Mouse (Mus musculus) urinary bladder, postnatal 4 days (tissue): ENCODE measurements around the gene B4galnt2.
"Not testable (repeated sequence)": the region's sequence is repeated elsewhere in the genome, so short reads cannot be mapped to it uniquely, and the experiment has no call there.

ENCODE experiments used
- DNase-seq, 2 experiments: peaks; one replicate each; pipeline ENCODE4 v3.0.0; 2021 to 2022; ENCODE audit warnings: low spot score in 2 of 2

Gene B4galnt2

DNA sequence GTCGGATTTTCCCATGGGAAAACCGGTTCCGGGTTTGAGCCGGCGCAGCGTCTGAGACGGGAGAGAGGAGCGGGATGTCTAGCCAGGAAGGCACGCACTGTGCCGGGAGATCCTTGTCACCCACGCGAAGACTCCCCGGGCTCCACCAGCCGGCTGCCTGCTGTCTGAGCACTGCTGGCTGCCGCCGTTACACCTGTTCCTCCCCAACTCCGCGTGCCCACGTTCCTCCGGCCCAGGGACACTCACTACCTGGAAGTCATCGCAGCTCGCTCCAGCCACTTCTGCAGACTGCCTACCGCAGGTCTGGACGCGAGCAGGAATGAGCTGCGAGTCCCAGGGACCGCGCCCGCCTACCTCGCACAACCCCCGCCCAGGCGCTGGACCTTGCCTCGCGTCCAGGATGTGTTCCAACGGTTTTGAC, at the start of gene B4galnt2:
Gene B4galnt2 (minus strand): TSS at position 321 of the 421 bp plus-strand sequence.
- DNase-seq = no peak

DNA sequence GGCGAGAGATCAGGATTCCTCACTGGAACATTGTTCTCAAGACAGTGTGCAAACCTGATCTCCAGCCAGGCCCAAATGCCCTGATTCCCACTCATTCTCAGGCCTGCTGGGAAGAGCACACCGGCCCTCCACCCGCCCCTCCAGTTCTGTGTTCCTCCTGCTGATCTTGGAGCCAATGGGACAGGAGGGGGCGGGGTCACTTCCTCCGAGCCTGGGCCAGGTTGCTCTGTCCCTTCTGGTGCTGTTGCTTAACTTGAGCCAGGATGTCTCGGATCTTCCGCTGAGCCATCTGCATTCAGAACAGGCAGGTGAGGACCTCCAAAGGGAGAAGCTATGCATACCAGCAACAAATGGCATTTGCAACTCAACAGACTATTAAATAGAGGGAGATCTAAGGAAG, 48.6 kb upstream of the B4galnt2 start:
- no peak for DNase-seq

DNA sequence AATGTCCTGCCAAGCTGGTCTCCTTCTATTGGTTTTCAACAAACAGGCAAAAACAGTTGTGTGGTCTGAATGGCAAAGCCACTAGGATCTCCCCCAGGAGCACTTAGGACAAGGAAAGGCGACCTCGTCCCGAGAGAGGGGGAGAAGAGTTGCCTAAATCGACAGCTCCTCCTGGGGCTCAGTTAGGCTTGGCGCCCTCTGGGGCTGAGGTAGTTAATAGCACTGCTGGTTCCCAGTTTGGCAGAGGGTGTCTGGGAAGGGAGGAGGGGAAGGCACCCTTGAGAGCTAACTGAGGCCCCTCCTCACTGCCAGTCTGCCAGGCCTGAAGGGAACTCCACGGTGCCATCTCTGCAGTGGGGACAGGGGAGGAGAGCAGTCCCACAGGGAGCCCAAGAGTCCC, 44.5 kb upstream of the B4galnt2 start:
- DNase-seq = no peak

DNA sequence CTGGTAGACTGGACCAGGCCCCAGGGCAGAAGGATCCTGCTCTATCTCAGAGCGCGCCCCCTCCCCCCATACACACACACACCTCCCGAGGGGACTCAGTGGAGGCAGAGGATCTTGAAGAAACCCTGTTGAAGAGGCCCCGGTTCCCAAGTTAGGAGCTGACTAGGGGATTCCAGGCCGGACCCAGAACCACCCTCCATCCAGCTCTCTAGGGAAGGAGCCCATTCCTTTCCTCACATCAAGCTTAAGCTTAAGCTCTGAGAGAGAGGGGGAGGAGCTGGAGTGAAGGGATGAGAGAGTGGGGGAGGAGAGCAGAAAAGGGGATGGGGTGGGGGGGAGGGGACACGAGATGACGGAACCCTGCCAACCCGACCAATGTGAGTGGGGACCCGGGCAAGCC, 43.6 kb upstream of the B4galnt2 start:
- DNase-seq = no peak

DNA sequence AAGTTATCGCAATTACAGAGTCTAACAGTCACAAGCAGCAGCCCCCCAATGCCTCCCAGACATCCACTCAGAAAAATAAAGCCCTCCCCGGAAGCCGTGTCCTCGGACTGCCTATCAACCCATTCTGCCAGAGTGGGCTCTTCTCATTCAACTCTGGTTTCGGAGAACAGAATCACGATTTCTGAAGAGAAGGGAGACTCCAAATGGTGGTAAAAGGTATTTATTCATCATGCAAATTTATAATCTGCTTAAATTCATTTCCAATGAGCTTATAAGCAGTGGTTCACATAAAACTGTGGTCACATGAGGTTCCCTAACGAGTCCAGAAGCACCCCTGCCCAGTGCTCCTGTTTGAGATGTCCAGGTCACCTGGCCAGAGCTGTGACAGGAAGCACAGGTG, 42.7 kb upstream of the B4galnt2 start:
- DNase-seq = no peak

DNA sequence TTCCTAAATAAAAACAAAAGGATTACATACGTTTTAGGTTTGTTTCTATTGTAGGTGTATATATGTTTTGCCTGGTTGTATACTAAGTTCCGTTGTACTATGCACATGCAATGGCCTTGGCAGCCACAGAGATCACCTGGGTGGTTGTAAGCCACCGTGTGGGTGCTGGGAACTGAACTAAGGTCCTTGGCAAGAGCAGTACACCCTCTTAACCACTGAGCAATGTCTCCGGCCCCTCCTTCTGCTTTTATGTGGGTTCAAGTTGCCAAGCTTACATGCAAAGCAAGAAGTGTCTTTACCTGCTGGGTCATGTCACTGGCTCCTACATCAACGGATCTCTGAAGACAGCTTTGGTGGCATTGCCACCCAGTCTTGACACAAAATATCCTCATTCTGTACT, 38.6 kb upstream of the B4galnt2 start:
- DNase-seq = no peak

DNA sequence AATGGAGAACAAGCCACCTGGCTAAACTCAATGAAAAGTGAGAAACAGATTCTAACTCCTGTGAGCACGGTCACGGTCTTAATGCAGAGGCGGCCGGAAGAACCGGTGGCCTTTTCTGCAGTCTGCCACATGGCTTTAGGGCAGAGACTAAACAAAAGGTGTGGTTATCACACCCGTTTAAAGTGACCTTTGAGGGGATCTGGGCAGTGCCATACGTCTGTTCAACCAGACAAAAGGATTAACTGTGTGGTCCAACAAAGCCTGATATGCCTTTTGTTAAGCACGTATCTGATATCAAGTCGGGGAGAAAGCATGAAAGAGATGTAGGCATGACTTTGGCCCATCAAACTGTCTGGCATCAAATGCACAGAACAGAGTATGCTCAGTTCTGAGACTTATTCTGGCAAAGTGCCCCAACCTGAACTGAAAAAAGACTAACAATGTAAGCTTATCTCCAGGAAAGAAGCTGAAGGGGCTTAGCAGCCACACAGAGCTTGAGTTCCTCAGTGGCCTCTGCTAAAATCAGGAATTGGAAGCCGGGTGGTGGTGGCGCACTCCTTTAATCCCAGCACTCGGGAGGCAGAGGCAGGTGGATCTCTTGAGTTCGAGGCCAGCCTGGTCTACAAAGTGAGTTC, 31.3 kb upstream of the B4galnt2 start:
- no peak for DNase-seq

DNA sequence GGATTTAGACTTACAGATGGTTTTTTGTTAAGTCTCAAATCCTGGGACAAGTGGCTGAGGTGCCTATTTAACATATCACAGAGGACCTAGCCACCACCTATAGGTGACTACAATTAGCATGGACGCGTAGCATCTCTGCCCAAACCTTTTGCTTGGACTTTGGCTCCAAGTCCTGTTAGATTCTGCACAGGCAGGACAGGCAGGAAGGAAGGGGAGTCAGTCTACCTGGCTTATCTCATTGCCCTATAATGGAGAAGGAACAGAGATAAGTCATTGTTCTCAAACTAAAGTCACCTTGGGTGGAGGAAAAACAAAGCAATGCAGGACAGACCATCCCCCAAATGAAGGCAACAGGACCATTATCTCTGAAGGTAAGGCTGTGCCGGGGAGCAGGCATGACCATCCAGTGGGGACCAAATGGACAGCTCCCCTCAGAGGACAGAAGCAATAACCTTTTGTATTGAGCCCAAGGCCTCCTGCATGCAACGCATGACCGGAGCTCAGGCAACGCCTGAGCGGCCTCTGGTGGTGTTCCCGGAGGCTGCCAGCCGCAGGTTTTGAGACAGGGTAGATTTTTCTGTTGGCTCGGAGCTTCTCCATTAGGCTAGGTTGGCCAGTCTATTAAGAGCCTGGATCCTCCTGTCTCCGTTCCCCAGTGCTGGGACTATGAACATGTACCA, 25.3 kb upstream of the B4galnt2 start:
- DNase-seq = no peak

DNA sequence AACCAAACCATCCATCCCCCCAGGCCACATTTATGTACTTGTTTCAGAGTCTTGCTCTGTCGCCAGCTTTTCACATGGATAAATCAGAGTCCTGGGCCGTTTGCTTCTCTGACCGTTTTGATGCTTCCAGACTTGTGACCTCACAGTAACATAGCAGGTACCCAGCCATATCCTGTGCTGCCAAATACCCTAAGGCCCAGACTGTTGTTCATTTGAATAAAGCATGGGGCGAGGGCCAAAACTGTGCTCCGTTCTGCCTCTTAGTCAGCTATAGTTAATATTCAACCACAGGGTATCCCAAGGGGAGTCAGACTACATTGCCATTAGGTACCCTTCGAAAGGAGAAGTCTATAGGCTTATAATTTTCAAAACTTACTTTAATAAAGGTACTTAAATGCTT, 21.7 kb upstream of the B4galnt2 start:
- no peak for DNase-seq

DNA sequence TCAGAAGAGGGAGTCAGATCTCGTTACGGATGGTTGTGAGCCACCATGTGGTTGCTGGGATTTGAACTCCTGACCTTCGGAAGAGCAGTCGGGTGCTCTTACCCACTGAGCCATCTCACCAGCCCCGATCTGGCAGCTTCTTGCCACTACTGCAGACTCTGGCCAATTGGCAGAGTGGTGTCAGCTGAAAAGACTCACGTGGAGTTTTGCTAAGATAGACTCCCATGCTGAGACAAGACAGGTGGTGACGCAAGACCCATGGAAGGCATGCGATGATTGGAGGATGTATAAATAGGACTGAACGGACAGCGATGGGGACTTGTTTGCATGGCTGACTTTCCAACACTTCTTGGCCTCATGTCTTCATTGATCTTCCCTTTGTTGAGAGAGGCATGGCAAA, 17.5 kb upstream of the B4galnt2 start:
- DNase-seq = not testable (repeated sequence)

DNA sequence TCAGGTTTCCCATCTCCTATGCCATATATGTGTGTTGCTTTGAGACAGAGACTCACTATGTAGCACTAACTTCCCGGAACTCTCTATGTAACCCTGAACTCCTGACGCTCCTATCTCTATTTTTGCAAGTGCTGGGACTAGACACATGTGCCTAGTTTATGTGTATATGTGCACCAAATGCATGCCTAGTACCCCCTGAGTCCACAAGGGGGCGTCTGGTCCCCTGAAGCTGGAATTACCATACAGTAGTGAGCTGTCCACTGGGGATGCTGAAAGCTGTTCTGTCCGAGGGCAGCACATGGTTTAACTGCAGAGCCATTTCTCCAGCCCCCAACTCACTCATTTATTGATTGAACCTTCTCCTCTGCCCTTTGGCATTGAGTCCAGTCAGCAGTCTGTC, 11.7 kb upstream of the B4galnt2 start:
- DNase-seq = no peak

DNA sequence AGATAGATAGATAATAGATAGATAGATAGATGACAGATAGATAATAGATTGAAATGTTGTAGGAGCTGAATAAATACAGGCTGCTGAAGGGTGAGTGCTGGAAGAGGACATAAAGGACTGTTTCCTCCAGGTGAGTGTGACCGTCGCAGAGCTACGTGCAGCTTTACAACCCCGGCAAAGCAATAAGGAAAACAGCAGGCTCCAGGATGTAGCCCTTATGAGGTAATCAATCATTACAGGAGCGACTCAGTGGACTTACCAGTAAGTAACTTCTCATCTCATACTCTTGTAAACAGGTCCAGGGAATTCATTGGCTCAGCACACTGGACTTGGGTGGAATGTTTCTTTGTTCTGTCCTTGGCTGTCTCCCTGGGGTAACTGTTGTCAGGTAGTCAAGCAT, 11.3 kb upstream of the B4galnt2 start:
- DNase-seq = no peak

DNA sequence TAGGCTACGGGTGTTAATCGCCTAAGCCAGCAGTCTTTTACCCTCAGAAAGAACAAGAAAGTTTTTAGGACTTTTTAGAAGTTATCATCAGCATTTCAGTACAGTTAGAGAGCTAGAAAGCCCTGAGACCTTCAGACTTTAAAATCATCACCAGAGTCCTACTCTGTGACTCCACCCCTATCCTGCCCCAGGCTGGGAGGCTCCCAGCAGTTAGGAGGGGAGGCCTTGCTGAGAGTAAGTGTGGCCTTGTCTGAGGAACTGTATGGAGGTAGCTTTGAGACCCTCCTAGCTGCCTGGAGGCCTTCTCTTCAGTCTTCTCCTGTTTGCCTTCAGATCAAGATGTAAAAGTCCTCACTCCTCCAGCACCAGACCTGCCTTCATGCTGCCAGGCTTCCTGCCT, 9.5 kb upstream of the B4galnt2 start:
- DNase-seq = no peak

DNA sequence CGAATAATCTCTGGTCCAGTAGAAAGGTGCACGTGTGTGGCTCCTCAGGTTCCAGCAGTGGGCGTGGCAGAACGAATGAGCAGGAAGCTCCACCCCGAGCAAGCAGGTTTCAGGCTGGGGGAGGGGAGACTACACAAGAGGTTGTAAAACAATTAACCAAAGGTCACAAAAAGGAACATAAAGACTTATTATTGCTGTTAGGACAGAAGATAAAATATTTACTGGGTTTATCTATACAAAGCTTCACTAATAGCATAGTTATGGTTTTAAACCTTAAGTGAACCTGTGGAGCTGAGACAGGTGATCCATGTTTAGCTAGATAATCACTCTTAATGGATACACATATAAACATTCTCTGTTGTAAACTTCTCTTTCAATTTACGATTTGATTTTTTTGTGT, 8.8 kb upstream of the B4galnt2 start:
- DNase-seq = not testable (repeated sequence)

DNA sequence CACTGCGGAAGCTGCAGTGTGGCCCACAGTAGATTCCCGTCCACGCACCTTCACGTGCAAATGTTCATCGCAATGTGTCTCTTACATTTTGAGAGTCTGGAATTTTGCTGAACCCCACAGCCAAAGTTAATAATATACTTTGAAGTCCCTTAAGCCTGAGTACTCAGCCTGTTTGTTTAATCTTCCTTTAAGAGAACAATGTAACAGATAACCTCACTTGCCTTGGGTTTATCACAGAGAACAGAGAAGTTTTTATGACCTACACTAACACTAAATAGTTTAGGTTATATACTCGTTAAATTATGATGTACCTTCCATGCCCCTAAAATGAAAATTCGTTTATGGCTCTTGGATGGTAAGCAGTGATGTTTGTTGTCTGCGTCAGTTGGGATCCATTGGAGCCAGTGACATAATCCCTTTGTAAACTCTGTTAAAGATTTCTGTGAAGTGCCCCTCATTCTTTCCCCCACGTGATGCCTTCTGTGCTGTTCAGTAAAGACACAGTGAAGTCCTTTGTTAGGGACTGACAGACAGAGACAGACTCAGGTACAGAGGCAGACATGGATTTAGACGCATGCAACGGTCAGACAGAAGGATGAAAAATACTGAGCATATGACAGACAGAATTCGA, 7.4 kb upstream of the B4galnt2 start:
- DNase-seq = no peak

DNA sequence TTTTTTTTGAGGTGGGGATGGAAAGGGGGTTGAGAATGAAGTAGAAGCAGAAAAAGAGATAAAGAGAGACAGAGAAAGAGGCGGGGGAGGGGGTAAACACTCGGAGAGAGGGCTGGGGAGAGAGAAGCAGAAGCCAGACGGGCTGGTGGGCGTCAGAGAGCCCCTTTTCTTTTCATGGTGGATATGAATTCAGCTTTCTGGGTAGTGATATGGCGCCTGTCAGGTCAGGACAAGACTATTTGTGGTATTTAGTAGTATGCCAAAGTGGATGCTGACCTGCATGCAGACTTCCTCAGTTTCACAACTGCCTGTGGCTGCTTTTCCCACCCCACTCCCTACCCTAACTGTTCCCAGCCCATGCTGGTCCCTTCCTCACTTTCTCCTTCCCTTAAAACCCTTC, 1.7 kb upstream of the B4galnt2 start:
- no peak for DNase-seq

DNA sequence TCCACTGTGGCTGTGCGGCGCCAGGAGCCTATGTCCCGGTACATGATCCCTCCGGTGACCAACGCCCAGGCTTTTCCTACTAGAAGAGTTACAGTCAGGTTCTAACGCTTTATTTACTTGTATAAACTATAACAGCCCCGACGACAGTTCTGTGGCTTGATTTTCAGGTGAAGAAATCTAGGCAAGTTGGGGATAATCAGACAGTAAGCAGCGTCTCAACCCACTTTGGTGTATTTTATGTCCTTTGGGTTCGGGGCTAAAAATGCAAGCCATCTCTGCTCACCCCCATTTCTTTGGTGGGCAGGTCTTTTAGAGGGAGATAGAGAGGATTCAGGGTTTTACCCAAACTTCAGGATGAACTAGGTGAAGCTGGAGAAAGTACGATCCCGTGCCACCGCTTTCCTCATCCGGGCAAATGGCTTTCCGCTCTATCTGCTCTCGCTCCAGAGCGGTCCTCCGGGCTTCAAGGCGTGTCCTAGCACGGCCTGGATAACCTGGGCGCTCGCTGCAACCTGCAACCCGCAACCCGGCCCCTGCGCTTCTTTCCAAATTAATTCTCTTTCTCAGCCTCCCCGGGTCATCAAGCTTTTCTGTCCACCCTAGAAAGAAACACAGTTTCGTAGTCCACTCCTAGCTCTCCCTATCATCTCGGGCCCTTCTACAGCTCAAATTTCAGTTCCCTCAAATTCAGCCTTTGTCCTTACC, 467 bp upstream of the B4galnt2 start:
- no peak for DNase-seq

DNA sequence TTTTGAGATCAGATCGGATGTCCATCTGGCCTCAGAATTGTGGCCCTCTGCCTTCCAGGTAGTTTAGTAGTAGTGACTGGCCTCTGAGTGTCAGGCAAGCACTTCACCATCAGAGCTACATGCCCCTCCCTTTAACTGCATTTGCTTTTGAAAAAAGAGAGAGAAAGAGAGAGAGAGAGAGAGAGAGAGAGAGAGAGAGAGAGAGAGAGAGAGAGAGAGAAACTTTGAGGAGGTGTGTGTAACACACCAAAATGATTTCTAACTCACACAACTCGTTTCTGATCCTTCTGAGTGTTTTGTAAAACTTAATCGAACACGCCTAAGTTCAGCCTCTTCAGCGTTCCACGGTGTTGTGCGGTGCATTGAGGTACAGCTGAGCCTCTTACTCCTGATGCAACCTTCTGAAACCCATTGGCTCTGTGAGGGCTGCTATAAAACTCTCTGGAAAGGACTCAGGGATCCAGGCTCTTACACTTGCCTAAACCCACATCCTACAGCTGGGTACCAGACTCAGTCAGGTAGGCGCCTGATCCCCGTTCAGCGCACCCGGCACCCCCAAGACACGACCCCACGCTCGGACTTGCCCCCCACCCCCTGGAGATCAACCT, 628 bp downstream of the B4galnt2 start:
- no peak for DNase-seq

DNA sequence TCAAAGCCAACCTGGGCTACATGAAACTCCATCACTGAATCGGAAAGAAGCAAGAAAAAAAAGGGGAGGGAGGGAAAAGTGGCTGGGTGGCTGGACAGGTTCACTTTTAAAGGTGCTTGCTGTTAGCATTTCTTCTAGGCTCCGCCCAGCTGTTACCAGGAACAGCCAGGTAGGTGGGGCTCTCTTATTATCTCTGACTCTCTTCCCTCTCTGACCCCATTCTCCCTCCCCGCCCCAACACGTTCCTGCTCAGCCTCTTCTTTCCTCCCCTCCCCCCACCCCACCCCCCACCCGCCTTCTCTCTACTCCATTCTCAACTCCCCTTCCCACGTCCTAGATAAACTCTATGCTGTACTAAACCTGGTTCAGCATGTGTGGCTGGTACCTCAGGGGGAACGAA, 3.1 kb downstream of the B4galnt2 start:
- DNase-seq = no peak

DNA sequence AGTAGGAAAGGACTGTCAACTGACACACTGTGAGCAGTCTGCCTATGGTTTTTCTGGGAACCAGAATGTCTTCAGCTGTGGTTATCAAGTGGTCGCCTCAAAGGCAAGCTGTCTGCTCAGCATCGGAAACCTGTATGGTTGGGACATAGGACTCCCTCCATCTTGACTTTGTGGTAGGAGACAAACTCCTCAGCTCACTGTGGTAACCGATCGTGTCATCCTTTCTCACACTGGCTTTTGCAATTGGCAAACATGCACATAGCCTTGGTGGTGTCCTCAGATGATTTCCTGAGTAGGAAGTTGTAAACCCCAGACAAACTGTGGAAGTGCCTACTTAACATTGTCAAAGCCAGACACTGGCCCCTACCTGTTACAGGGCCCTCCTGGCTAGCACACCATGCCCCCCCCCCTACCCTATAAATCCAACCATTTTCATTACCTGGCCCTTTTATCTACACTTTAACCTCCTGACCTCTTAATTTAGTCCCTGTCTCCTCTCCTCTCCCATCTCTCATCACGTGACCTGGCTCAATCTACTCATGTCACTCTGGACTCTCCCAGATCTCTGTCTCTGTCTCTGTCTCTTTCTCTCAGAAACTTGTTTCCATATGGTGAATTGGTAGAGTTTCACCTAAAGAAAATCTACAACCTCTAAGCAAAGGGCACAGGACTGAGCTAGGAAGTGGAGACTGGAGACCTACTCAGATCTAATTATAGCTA, 6.7 kb downstream of the B4galnt2 start:
- DNase-seq = no peak

DNA sequence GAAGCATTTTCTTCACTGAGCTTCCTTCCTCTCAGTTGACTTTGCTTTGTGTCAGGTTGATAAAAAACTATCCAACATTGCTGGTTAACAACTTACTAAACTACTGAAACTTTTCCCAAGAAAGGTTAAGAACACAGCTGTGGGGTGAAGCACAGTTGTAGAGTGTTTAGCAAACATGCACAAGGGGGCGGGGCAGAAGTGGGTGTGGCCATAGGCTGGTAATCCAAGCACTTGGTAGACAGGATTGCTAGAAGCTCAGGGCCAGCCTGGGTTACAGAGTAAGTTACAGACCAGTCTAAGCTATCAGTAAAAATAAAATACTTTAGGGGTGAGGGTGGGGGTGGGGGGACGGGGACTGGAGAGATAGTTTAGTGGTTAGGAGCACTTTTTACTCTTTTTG, 10.4 kb downstream of the B4galnt2 start:
- no peak for DNase-seq
